Mouse (Mus musculus): ENCODE data around the gene Dnmt3l. TPM values are rescaled to one million over a fixed set of nuclear protein-coding genes. Genes with fewer than 3 reads are reported as not detected.

Gene Dnmt3l
- 15.7 and 16.2 TPM in 2 replicates for polyA plus RNA-seq (2012; rRNA removed)

DNA sequence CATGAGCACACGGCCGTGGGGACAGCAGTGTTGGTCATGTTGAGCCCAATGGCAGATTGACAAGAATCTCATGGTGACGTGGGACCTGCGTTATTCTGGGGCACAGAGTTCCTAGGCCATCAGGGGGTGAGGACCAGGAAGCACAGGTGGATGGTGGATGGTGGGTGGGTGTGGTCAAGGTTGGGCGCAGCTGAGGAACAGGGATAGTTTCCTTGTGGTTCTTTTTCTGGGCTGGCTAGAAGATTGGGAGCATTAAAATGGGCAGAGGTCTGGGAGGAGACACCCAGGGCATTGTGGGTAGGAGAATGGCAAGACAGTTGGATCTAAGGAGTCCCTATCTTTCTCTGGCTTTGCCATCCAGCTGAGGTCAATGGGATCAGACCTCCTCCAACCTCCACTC lies at the start of gene Dnmt3l:
Gene Dnmt3l, plus strand, starts transcription at position 301 of the 400 bp plus-strand sequence.
- no peaks in the 10 kb centered on the region for H3K27me3 ChIP-seq (ENCODE audit: control insufficient read depth, insufficient read depth, low read length)
- H3K27ac ChIP-seq (ENCODE audit: control insufficient read depth, insufficient read depth, low read depth, low read length): no peak within 1 kb of the TSS
- H3K4me3 ChIP-seq (ENCODE audit: control insufficient read depth, low read depth, low read length): no peak within 1 kb of the TSS
- peaks cover 13% of the 10 kb centered on the region for H3K4me1 ChIP-seq (ENCODE audit: control insufficient read depth, insufficient read depth, low read length)
- H3K36me3 ChIP-seq (ENCODE audit: control insufficient read depth, insufficient read depth, low read length): no peaks in the 10 kb centered on the region
- TF ChIP-seq CTCF (IDR thresholded peaks at IDR 0.05; ENCODE audit: control insufficient read depth, insufficient read depth, insufficient replicate concordance, low read depth, low read length): no peak
- TF ChIP-seq POLR2A (IDR thresholded peaks at IDR 0.05; ENCODE audit: control insufficient read depth, low read depth, low read length): no peak

GRCm38 (mm10) chr10:77995639-77996038 lies 46.1 kb upstream of the Dnmt3l start:
- TF ChIP-seq POLR2A (IDR thresholded peaks at IDR 0.05; ENCODE audit: control insufficient read depth, low read depth, low read length) (no peak), CTCF (IDR thresholded peaks at IDR 0.05; ENCODE audit: control insufficient read depth, insufficient read depth, insufficient replicate concordance, low read depth, low read length) (no peak)
- H3K27ac ChIP-seq (ENCODE audit: control insufficient read depth, insufficient read depth, low read depth, low read length): no peak overlapping the region
- no peaks in the 10 kb centered on the region for H3K27me3 ChIP-seq (ENCODE audit: control insufficient read depth, insufficient read depth, low read length)
- H3K36me3 ChIP-seq (ENCODE audit: control insufficient read depth, insufficient read depth, low read length): no peaks in the 10 kb centered on the region
- no peak overlapping the region for H3K4me3 ChIP-seq (ENCODE audit: control insufficient read depth, low read depth, low read length)
- no peaks in the 10 kb centered on the region; the same call in 1 of the 2 replicates for H3K4me1 ChIP-seq (ENCODE audit: control insufficient read depth, insufficient read depth, low read length)

DNA sequence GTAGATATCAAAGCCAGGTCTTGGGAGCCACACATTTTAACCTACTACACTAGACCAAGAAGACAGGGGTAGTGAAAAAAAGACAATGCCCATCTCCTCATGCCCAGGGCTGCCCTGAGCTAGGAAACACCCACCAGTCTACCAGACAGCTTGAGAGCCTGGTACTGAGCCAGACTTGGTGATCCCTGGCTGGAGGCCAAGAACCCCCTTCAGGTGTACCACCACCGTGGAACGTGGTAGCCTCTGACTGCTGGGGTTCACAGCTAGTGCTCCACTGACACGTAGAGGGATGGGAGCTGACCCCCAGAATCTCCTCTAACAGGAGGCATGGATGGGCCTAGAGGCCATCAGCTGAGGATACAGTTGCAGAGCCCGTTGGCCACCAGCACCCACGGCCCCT lies 41.5 kb upstream of the Dnmt3l start:
- TF ChIP-seq POLR2A (IDR thresholded peaks at IDR 0.05; ENCODE audit: control insufficient read depth, low read depth, low read length) (no peak), CTCF (IDR thresholded peaks at IDR 0.05; ENCODE audit: control insufficient read depth, insufficient read depth, insufficient replicate concordance, low read depth, low read length) (no peak)
- no peaks in the 10 kb centered on the region for H3K36me3 ChIP-seq (ENCODE audit: control insufficient read depth, insufficient read depth, low read length)
- no peak overlapping the region for H3K4me3 ChIP-seq (ENCODE audit: control insufficient read depth, low read depth, low read length)
- no peak overlapping the region for H3K27ac ChIP-seq (ENCODE audit: control insufficient read depth, insufficient read depth, low read depth, low read length)
- no peaks in the 10 kb centered on the region; the same call in 1 of the 2 replicates for H3K4me1 ChIP-seq (ENCODE audit: control insufficient read depth, insufficient read depth, low read length)
- no peaks in the 10 kb centered on the region for H3K27me3 ChIP-seq (ENCODE audit: control insufficient read depth, insufficient read depth, low read length)

- H3K27me3 ChIP-seq (ENCODE audit: control insufficient read depth, insufficient read depth, low read length): no peaks in the 10 kb centered on the region
- no peaks in the 10 kb centered on the region; the same call in 1 of the 2 replicates for H3K4me1 ChIP-seq (ENCODE audit: control insufficient read depth, insufficient read depth, low read length)
- H3K36me3 ChIP-seq (ENCODE audit: control insufficient read depth, insufficient read depth, low read length): no peaks in the 10 kb centered on the region
- no peak for TF ChIP-seq POLR2A (IDR thresholded peaks at IDR 0.05; ENCODE audit: control insufficient read depth, low read depth, low read length)
- TF ChIP-seq CTCF (IDR thresholded peaks at IDR 0.05; ENCODE audit: control insufficient read depth, insufficient read depth, insufficient replicate concordance, low read depth, low read length): no peak
- no peak overlapping the region for H3K27ac ChIP-seq (ENCODE audit: control insufficient read depth, insufficient read depth, low read depth, low read length)
- H3K4me3 ChIP-seq (ENCODE audit: control insufficient read depth, low read depth, low read length): no peak overlapping the region
Observed at GRCm38 (mm10) chr10:78001796-78002195, 40.0 kb upstream of the Dnmt3l start.

DNA sequence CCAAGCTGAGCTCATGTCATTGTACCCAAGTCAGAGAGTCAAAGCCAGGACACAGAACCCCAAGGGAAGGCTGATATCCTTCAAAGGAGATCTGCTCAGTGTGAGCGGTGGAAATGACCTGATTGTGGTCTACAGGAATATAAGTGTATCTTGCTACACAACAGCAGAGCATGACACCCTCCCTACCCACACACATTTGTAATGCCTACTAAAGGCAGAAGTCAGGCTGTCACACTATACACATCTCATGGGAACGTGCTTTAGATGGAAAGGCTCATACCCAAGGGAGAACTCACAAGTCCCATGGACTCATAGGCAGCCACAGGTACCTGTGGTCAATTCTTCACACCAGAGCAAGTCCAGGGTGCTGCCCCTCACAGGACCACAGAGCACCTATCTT lies 39.4 kb upstream of the Dnmt3l start:
- Histone ChIP-seq H3K27me3 (ENCODE audit: control insufficient read depth, insufficient read depth, low read length) (no peaks in the 10 kb centered on the region), H3K4me1 (ENCODE audit: control insufficient read depth, insufficient read depth, low read length) (no peaks in the 10 kb centered on the region; the same call in 1 of the 2 replicates), H3K36me3 (ENCODE audit: control insufficient read depth, insufficient read depth, low read length) (no peaks in the 10 kb centered on the region), H3K4me3 (ENCODE audit: control insufficient read depth, low read depth, low read length) (no peak overlapping the region), H3K27ac (ENCODE audit: control insufficient read depth, insufficient read depth, low read depth, low read length) (no peak overlapping the region)
- TF ChIP-seq POLR2A (IDR thresholded peaks at IDR 0.05; ENCODE audit: control insufficient read depth, low read depth, low read length) (no peak), CTCF (IDR thresholded peaks at IDR 0.05; ENCODE audit: control insufficient read depth, insufficient read depth, insufficient replicate concordance, low read depth, low read length) (no peak)

GRCm38 (mm10) chr10:78004479-78005100 lies 37.2 kb upstream of the Dnmt3l start:
- Histone ChIP-seq H3K27ac (ENCODE audit: control insufficient read depth, insufficient read depth, low read depth, low read length) (no peak overlapping the region), H3K4me1 (ENCODE audit: control insufficient read depth, insufficient read depth, low read length) (peaks cover 6% of the 10 kb centered on the region), H3K36me3 (ENCODE audit: control insufficient read depth, insufficient read depth, low read length) (no peaks in the 10 kb centered on the region), H3K27me3 (ENCODE audit: control insufficient read depth, insufficient read depth, low read length) (no peaks in the 10 kb centered on the region), H3K4me3 (ENCODE audit: control insufficient read depth, low read depth, low read length) (no peak overlapping the region)
- TF ChIP-seq POLR2A (IDR thresholded peaks at IDR 0.05; ENCODE audit: control insufficient read depth, low read depth, low read length) (no peak), CTCF (IDR thresholded peaks at IDR 0.05; ENCODE audit: control insufficient read depth, insufficient read depth, insufficient replicate concordance, low read depth, low read length) (no peak)

DNA sequence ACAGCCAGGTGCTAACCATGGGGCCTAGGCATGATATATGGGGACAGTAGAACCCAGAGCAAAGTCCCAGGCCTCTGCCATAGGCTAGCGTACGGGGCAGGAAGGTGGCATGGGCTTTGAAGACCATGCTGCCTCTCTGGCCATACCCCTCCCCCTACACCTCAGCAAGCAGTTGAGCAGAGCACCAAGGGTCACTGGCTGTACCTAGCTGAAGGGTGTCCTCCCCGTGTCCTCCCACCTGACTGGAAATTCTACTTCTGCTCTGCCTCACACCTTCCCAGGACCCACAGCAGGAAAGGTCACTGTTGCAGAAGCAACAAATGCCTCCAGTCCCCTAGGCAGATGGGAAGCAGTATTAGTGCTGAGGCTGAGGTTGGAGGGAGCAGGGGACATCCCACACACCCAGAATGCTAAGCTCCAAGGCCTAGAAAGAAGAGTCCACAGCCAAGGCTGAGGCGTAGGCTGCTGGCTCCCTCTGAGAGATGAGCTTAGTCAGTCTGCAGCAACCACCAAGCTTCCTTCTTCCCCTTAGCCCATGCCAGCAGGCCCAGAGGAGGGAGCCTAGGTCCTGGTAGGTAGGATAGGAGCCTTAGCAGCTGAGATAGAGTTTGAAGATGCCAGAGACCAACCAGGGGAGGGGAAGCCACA lies 35.8 kb upstream of the Dnmt3l start:
- Histone ChIP-seq H3K36me3 (ENCODE audit: control insufficient read depth, insufficient read depth, low read length) (no peaks in the 10 kb centered on the region), H3K27ac (ENCODE audit: control insufficient read depth, insufficient read depth, low read depth, low read length) (no peak overlapping the region), H3K4me1 (ENCODE audit: control insufficient read depth, insufficient read depth, low read length) (peaks cover 11% of the 10 kb centered on the region), H3K4me3 (ENCODE audit: control insufficient read depth, low read depth, low read length) (no peak overlapping the region), H3K27me3 (ENCODE audit: control insufficient read depth, insufficient read depth, low read length) (no peaks in the 10 kb centered on the region)
- no peak for TF ChIP-seq CTCF (IDR thresholded peaks at IDR 0.05; ENCODE audit: control insufficient read depth, insufficient read depth, insufficient replicate concordance, low read depth, low read length)
- TF ChIP-seq POLR2A (IDR thresholded peaks at IDR 0.05; ENCODE audit: control insufficient read depth, low read depth, low read length): no peak

All from testis, adult 2 months (tissue).